Mouse (Mus musculus) megakaryocyte-erythroid progenitor cell, adult 5-6 weeks (primary cell): ENCODE data around the gene Rasl11a. TPM values are rescaled to one million over a fixed set of nuclear protein-coding genes. Genes with fewer than 3 reads are reported as not detected.
"Not testable (repeated sequence)": the region's sequence is repeated elsewhere in the genome, so short reads cannot be mapped to it uniquely, and the experiment has no call there.

Experiments used
- ATAC-seq: replicated peaks from 2 replicates; pipeline ENCODE4 v1.8.0; 2016; ENCODE audit warnings: mild to moderate bottlenecking, inconsistent platforms; ENCODE audit not compliant: severe bottlenecking, poor library complexity, low FRiP score, low TSS enrichment
- total RNA-seq, 2 experiments: library from RNA; stranded (forward) in 1 of 2; stranded (reverse) in 1 of 2; fragments of 200-1000, 215-1000 nt in 1 of 2; fragments of >200 nt in 1 of 2; fragmentation: Nextera tagmentation in 1 of 2; gene quantifications; 2 replicates each; pipeline ENCODE4 v1.2.3; 2014 to 2017

Gene Rasl11a
- total RNA-seq, 2 experiments from 2014 or later, result not detected

- no peak for ATAC-seq
These were observed 4.4 kb upstream of the Rasl11a start for GRCm38 (mm10) chr5:146840422-146840821.

GRCm38 (mm10) chr5:146841301-146841700 is 3.6 kb upstream of the Rasl11a start:
- no peak for ATAC-seq

- ATAC-seq, result no peak
These were observed 2.9 kb upstream of the Rasl11a start for GRCm38 (mm10) chr5:146841996-146842395.

GRCm38 (mm10) chr5:146844301-146844941 is 450 bp upstream of the Rasl11a start:
- peak; percentile 36 for ATAC-seq

- ATAC-seq, result no peak
These were observed 1.6 kb downstream of the Rasl11a start for GRCm38 (mm10) chr5:146846489-146846888.

- ATAC-seq, result no peak
These were observed 4.2 kb downstream of the Rasl11a start for GRCm38 (mm10) chr5:146848936-146849582.

GRCm38 (mm10) chr5:146856106-146856505 is 11.2 kb downstream of the Rasl11a start:
- ATAC-seq, result no peak

- no peak for ATAC-seq
These were observed 12.7 kb downstream of the Rasl11a start for GRCm38 (mm10) chr5:146857620-146858019.

- no peak for ATAC-seq
These were observed 13.9 kb downstream of the Rasl11a start for GRCm38 (mm10) chr5:146858772-146859171.

- ATAC-seq, result no peak
These were observed 14.4 kb downstream of the Rasl11a start for GRCm38 (mm10) chr5:146859246-146859645.

GRCm38 (mm10) chr5:146860222-146860998 is 15.5 kb downstream of the Rasl11a start:
- peak; percentile 45 for ATAC-seq

- no peak for ATAC-seq
These were observed 16.7 kb downstream of the Rasl11a start for GRCm38 (mm10) chr5:146861588-146861987.

- no peak for ATAC-seq
These were observed 20.6 kb downstream of the Rasl11a start for GRCm38 (mm10) chr5:146865511-146865910.

- ATAC-seq, result peak; percentile 66
These were observed 21.4 kb downstream of the Rasl11a start for GRCm38 (mm10) chr5:146866277-146866676.

- peak; percentile 88 for ATAC-seq
These were observed 22.5 kb downstream of the Rasl11a start for GRCm38 (mm10) chr5:146867246-146867945.

GRCm38 (mm10) chr5:146867946-146868314 is 23.1 kb downstream of the Rasl11a start:
- ATAC-seq, result no peak

- ATAC-seq, result no peak
These were observed 28.2 kb downstream of the Rasl11a start for GRCm38 (mm10) chr5:146872981-146873631.

GRCm38 (mm10) chr5:146876024-146876423 is 31.2 kb downstream of the Rasl11a start:
- ATAC-seq, result no peak

- not testable (repeated sequence) for ATAC-seq
These were observed 33.0 kb downstream of the Rasl11a start for GRCm38 (mm10) chr5:146877882-146878281.
